Mouse (Mus musculus) ES-E14 (cell line): ENCODE data around the gene Hdac7. TPM values are rescaled to one million over a fixed set of nuclear protein-coding genes. Genes with fewer than 3 reads are reported as not detected.

ENCODE experiments used
- DNase-seq: peaks from one replicate; pipeline ENCODE4 v3.0.0-alpha.2; 2013; ENCODE audit warnings: low read depth, low spot score
- H3K27ac ChIP-seq: 2 replicates; pipeline ENCODE4 v1.5.1; 2012; ENCODE audit warnings: low read depth, mild to moderate bottlenecking, low read length, moderate library complexity, mixed read lengths; ENCODE audit not compliant: poor library complexity, insufficient read depth, severe bottlenecking
- H3K36me3 ChIP-seq: 2 replicates; pipeline ENCODE4 v1.6.1; 2012; ENCODE audit warnings: mild to moderate bottlenecking, low read length, moderate library complexity, mixed read lengths; ENCODE audit not compliant: control insufficient read depth, poor library complexity, insufficient read depth, severe bottlenecking
- H3K4me1 ChIP-seq, 2 experiments: fragments of 150-350 bp in 1 of 2; sonication (generic) in 1 of 2; 2 replicates each; pipeline ENCODE4 v1.6.1; 2012; ENCODE audit warnings: low read length in 2 of 2, mild to moderate bottlenecking in 1 of 2, mixed read lengths in 1 of 2; ENCODE audit not compliant: control insufficient read depth in 2 of 2, insufficient read depth in 2 of 2, poor library complexity in 1 of 2
- H3K4me3 ChIP-seq, 2 experiments: fragments of 150-350 bp in 1 of 2; sonication (generic) in 1 of 2; 2 replicates each; pipeline ENCODE4 v1.5.1; 2012; ENCODE audit warnings: low read length in 2 of 2, low read depth in 1 of 2, mild to moderate bottlenecking in 1 of 2, mixed read lengths in 1 of 2; ENCODE audit not compliant: insufficient read depth in 1 of 2, poor library complexity in 1 of 2, severe bottlenecking in 1 of 2
- H3K9ac ChIP-seq: 2 replicates; pipeline ENCODE4 v1.6.1; 2012; ENCODE audit warnings: low read depth, mild to moderate bottlenecking, low read length, mixed read lengths; ENCODE audit not compliant: poor library complexity, insufficient read depth, severe bottlenecking
- H3K9me3 ChIP-seq: fragments of 150-350 bp; sonication (generic); 2 replicates; pipeline ENCODE4 v1.6.1; 2012; ENCODE audit warnings: low read depth, mild to moderate bottlenecking, low read length; ENCODE audit not compliant: control insufficient read depth, insufficient read depth
- CHD2 ChIP-seq: IDR thresholded peaks from 2 replicates; pipeline ENCODE4 v1.6.1; 2014; ENCODE audit warnings: mild to moderate bottlenecking, low read depth, low read length, inconsistent platforms
- HCFC1 ChIP-seq: IDR thresholded peaks from 2 replicates; pipeline ENCODE4 v1.6.1; 2012; ENCODE audit warnings: low read length, inconsistent platforms, borderline replicate concordance; ENCODE audit not compliant: insufficient read depth
- MAFK ChIP-seq: IDR thresholded peaks from 2 replicates; pipeline ENCODE4 v1.6.1; 2014; ENCODE audit warnings: mild to moderate bottlenecking, low read depth, low read length, inconsistent platforms; ENCODE audit not compliant: insufficient read depth
- ZC3H11A ChIP-seq: IDR thresholded peaks from 2 replicates; pipeline ENCODE4 v1.6.1; 2012; ENCODE audit warnings: low read depth, mild to moderate bottlenecking, inconsistent platforms, low read length, borderline replicate concordance
- ZNF384 ChIP-seq: IDR thresholded peaks from 2 replicates; pipeline ENCODE4 v1.6.1; 2012; ENCODE audit warnings: low read depth, low read length, inconsistent platforms
- in situ Hi-C, 2 experiments: fragments of 600-800 bp; cut with MboI; formaldehyde crosslinking; loops; one replicate each; pipeline ENCODE4 v1.15.1; 2025; ENCODE audit warnings: low sequenced_read_pairs in 2 of 2, inconsistent platforms in 1 of 2; ENCODE audit not compliant: unreplicated experiment in 2 of 2
- total RNA-seq: library from RNA; depleted of rRNA; stranded (reverse); fragments of 300-350 nt; gene quantifications from 2 replicates; pipeline ENCODE4 v1.2.3, GENCODE M21; 2012; rRNA removed

The Hdac7 gene
- 4.4 and 7.4 TPM in 2 replicates for total RNA-seq

GRCm38 (mm10) chr15:97844037-97845034 is at the start of gene Hdac7:
Hdac7 (minus strand) TSS chr15:97844502.
- Histone ChIP-seq H3K4me1 (peaks cover 2 to 12% of the 10 kb centered on the region in 2 experiments; a peak in 1 of 4 replicates), H3K27ac (no peak within 1 kb of the TSS), H3K4me3 (no peak within 1 kb of the TSS), H3K9ac (no peak within 1 kb of the TSS), H3K36me3 (no peaks in the 10 kb centered on the region), H3K9me3 (no peaks in the 10 kb centered on the region)
- TF ChIP-seq CHD2 (no peak), ZNF384 (no peak), HCFC1 (no peak), MAFK (no peak), ZC3H11A (no peak)
- in situ Hi-C loops, result no loop called here
- DNase-seq, result no peak

DNA sequence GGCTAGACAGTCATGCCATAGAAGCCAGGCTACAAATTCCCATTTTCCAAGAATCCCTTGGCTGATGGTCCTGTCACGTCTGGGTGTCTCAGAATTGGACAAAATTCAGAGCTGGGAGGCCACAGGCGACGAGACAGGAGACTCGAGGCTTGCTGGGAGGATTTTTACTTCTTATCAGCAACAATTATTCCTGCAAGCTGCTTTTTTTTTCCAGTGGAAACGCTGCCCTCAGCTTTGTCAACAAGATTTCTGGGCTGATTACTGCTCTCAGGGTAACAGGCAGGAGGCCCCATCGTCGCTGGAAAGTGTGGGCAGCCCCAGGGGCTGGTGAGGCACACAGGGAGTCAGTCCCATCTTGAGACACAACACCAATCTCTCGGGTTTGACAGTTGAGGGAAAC is 48.2 kb upstream of the Hdac7 start:
- in situ Hi-C loops, result no loop called here
- TF ChIP-seq ZC3H11A (no peak), ZNF384 (no peak), HCFC1 (no peak), MAFK (no peak), CHD2 (no peak)

DNA sequence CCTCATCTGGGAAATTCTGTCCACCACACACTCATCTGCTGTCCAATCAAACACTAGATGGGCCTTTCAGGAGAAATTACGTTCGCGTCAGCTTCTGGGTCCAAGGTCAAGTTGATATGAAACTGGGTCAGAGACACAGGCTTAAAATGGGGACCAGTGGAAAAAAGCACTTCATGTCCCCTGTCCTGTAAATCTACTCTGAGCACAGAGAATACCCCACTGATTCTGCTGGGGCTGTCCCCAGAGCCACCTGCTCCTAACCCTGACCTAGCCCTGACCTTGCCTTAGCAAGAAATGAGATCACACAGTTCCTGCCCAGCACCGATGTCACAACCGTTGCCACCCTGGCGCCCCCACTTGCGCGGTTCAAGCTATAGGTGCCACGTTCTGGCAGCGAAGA is 46.1 kb upstream of the Hdac7 start:
- in situ Hi-C loops, result no loop called here
- H3K27ac ChIP-seq, result no peak overlapping the region
- H3K4me3 ChIP-seq, result no peak overlapping the region
- no peak for TF ChIP-seq CHD2
- no peak for TF ChIP-seq ZC3H11A
- TF ChIP-seq ZNF384, result no peak
- no peaks in the 10 kb centered on the region for H3K4me1 ChIP-seq
- DNase-seq, result no peak
- H3K36me3 ChIP-seq, result no peaks in the 10 kb centered on the region
- H3K9ac ChIP-seq, result no peak overlapping the region
- no peaks in the 10 kb centered on the region for H3K9me3 ChIP-seq

More for the DNA sequence above, 48.2 kb upstream of the Hdac7 start:
- DNase-seq, result no peak
- no peak overlapping the region for H3K27ac ChIP-seq
- no peaks in the 10 kb centered on the region for H3K36me3 ChIP-seq
- no peak overlapping the region for H3K4me3 ChIP-seq
- no peaks in the 10 kb centered on the region for H3K9me3 ChIP-seq
- H3K9ac ChIP-seq, result no peak overlapping the region
- no peaks in the 10 kb centered on the region for H3K4me1 ChIP-seq

- in situ Hi-C loops, result no loop called here
- Histone ChIP-seq H3K36me3 (no peaks in the 10 kb centered on the region), H3K4me3 (no peak overlapping the region), H3K27ac (no peak overlapping the region), H3K9ac (no peak overlapping the region), H3K9me3 (no peaks in the 10 kb centered on the region), H3K4me1 (no peaks in the 10 kb centered on the region)
- TF ChIP-seq ZNF384, result no peak
- no peak for TF ChIP-seq ZC3H11A
- no peak for TF ChIP-seq HCFC1
- no peak for TF ChIP-seq CHD2
- TF ChIP-seq MAFK, result no peak
- no peak for DNase-seq
These were observed 45.7 kb upstream of the Hdac7 start for GRCm38 (mm10) chr15:97890017-97890416.
